Mouse (Mus musculus): Measurements from ENCODE around the gene Mrps18a. TPM values are rescaled to one million over a fixed set of nuclear protein-coding genes. Genes with fewer than 3 reads are reported as not detected.

Mrps18a gene
- total RNA-seq, 1 experiment: 90.0 TPM

- H3K4me1 ChIP-seq (ENCODE audit: control insufficient read depth in 2 of 2, insufficient read depth in 2 of 2, low read length in 2 of 2, poor library complexity in 1 of 2): peaks cover 3 to 15% of the 10 kb centered on the region in 2 experiments; a peak in 1 of 4 replicates
- H3K9me3 ChIP-seq (ENCODE audit: control insufficient read depth, insufficient read depth, low read depth, low read length): no peaks in the 10 kb centered on the region
- H3K27ac ChIP-seq (ENCODE audit: insufficient read depth, low read depth, low read length, poor library complexity, severe bottlenecking): no peak overlapping the region
- no peak overlapping the region for H3K4me3 ChIP-seq (ENCODE audit: insufficient read depth in 1 of 2, low read depth in 1 of 2, low read length in 2 of 2, poor library complexity in 1 of 2, severe bottlenecking in 1 of 2)
- TF ChIP-seq CHD2 (IDR thresholded peaks at IDR 0.05; ENCODE audit: low read depth, low read length) (no peak; the same call in 1 of the 2 replicates), ZC3H11A (IDR thresholded peaks at IDR 0.05; ENCODE audit: borderline replicate concordance, low read depth, low read length) (0 out of 2 replicates have a peak, but pooled peaks have one; percentile 2), MAFK (IDR thresholded peaks at IDR 0.05; ENCODE audit: insufficient read depth, low read depth, low read length) (no peak), ZNF384 (IDR thresholded peaks at IDR 0.05; ENCODE audit: low read depth, low read length) (no peak), HCFC1 (IDR thresholded peaks at IDR 0.05; ENCODE audit: borderline replicate concordance, insufficient read depth, low read length) (no peak)
- in situ Hi-C loops (cut with MboI; ENCODE audit: low sequenced_read_pairs in 2 of 2, unreplicated experiment in 2 of 2): no loop called here
- H3K36me3 ChIP-seq (ENCODE audit: control insufficient read depth, insufficient read depth, low read length, poor library complexity, severe bottlenecking): no peaks in the 10 kb centered on the region
- H3K9ac ChIP-seq (ENCODE audit: insufficient read depth, low read depth, low read length, poor library complexity, severe bottlenecking): no peak overlapping the region
- no peak for DNase-seq (ENCODE audit: low read depth, low spot score)
Measured at GRCm38 (mm10) chr17:46080388-46080787, 30.4 kb upstream of the Mrps18a start.

DNA sequence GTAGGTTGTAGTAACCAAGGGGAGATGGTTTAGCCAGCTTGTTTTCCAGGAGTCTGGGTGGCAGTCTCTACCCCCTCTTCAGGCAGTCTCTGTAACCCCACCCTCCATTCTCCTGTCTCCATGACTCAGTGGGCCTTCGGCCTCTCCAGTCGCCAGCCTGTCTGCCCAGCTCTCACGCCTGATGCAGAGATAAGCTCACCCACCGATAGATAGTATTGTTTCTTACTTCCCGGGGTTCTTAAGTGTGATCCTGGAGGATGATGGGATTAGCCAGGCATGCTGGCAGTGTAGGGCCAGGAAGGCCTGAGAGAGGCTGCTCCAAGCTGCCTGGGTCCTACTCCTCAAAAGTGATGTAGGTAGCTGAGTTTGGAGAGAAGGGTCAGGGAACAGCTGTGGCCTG is 29.7 kb upstream of the Mrps18a start:
- in situ Hi-C loops (cut with MboI; ENCODE audit: low sequenced_read_pairs in 2 of 2, unreplicated experiment in 2 of 2): no loop called here

DNA sequence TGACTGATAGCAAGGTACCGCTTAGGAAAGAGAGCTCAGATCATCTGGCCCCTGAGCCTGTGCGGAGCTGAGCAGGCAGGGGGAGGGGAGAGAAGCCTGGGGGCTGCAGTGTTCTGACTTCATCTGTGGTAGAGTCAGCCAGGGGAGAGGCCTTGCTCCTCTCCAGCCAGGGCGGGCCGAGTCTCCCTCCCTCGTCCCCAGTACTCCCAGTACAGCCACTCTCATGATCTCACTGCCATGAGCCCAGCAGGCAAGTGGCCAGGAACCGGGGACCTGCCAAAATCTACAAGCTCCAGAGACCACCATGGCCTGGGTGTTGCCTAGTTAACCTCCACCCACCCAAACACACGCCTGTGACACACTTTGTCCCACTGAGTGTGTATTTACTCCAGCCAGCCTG is 29.1 kb upstream of the Mrps18a start:
- no peaks in the 10 kb centered on the region for H3K36me3 ChIP-seq (ENCODE audit: control insufficient read depth, insufficient read depth, low read length, poor library complexity, severe bottlenecking)
- H3K4me3 ChIP-seq (ENCODE audit: insufficient read depth in 1 of 2, low read depth in 1 of 2, low read length in 2 of 2, poor library complexity in 1 of 2, severe bottlenecking in 1 of 2): no peak overlapping the region
- TF ChIP-seq ZNF384 (IDR thresholded peaks at IDR 0.05; ENCODE audit: low read depth, low read length): no peak
- TF ChIP-seq ZC3H11A (IDR thresholded peaks at IDR 0.05; ENCODE audit: borderline replicate concordance, low read depth, low read length): no peak
- TF ChIP-seq CHD2 (IDR thresholded peaks at IDR 0.05; ENCODE audit: low read depth, low read length): no peak
- no peak for TF ChIP-seq HCFC1 (IDR thresholded peaks at IDR 0.05; ENCODE audit: borderline replicate concordance, insufficient read depth, low read length)
- TF ChIP-seq MAFK (IDR thresholded peaks at IDR 0.05; ENCODE audit: insufficient read depth, low read depth, low read length): no peak
- no peak overlapping the region for H3K9ac ChIP-seq (ENCODE audit: insufficient read depth, low read depth, low read length, poor library complexity, severe bottlenecking)
- peaks cover 3 to 15% of the 10 kb centered on the region in 2 experiments; a peak in 2 of 4 replicates for H3K4me1 ChIP-seq (ENCODE audit: control insufficient read depth in 2 of 2, insufficient read depth in 2 of 2, low read length in 2 of 2, poor library complexity in 1 of 2)
- in situ Hi-C loops (cut with MboI; ENCODE audit: low sequenced_read_pairs in 2 of 2, unreplicated experiment in 2 of 2): no loop called here
- H3K9me3 ChIP-seq (ENCODE audit: control insufficient read depth, insufficient read depth, low read depth, low read length): no peaks in the 10 kb centered on the region
- no peak overlapping the region; the same call in 1 of the 2 replicates for H3K27ac ChIP-seq (ENCODE audit: insufficient read depth, low read depth, low read length, poor library complexity, severe bottlenecking)
- DNase-seq (ENCODE audit: low read depth, low spot score): no peak

More for the DNA sequence above, 29.7 kb upstream of the Mrps18a start:
- H3K4me3 ChIP-seq (ENCODE audit: insufficient read depth in 1 of 2, low read depth in 1 of 2, low read length in 2 of 2, poor library complexity in 1 of 2, severe bottlenecking in 1 of 2): no peak overlapping the region
- peaks cover 3 to 15% of the 10 kb centered on the region in 2 experiments; a peak in 1 of 4 replicates for H3K4me1 ChIP-seq (ENCODE audit: control insufficient read depth in 2 of 2, insufficient read depth in 2 of 2, low read length in 2 of 2, poor library complexity in 1 of 2)
- H3K36me3 ChIP-seq (ENCODE audit: control insufficient read depth, insufficient read depth, low read length, poor library complexity, severe bottlenecking): no peaks in the 10 kb centered on the region
- TF ChIP-seq ZC3H11A (IDR thresholded peaks at IDR 0.05; ENCODE audit: borderline replicate concordance, low read depth, low read length) (no peak), CHD2 (IDR thresholded peaks at IDR 0.05; ENCODE audit: low read depth, low read length) (no peak), HCFC1 (IDR thresholded peaks at IDR 0.05; ENCODE audit: borderline replicate concordance, insufficient read depth, low read length) (no peak), ZNF384 (IDR thresholded peaks at IDR 0.05; ENCODE audit: low read depth, low read length) (no peak), MAFK (IDR thresholded peaks at IDR 0.05; ENCODE audit: insufficient read depth, low read depth, low read length) (no peak)
- no peak for DNase-seq (ENCODE audit: low read depth, low spot score)
- H3K9ac ChIP-seq (ENCODE audit: insufficient read depth, low read depth, low read length, poor library complexity, severe bottlenecking): no peak overlapping the region
- no peak overlapping the region; the same call in 1 of the 2 replicates for H3K27ac ChIP-seq (ENCODE audit: insufficient read depth, low read depth, low read length, poor library complexity, severe bottlenecking)
- no peaks in the 10 kb centered on the region for H3K9me3 ChIP-seq (ENCODE audit: control insufficient read depth, insufficient read depth, low read depth, low read length)

DNA sequence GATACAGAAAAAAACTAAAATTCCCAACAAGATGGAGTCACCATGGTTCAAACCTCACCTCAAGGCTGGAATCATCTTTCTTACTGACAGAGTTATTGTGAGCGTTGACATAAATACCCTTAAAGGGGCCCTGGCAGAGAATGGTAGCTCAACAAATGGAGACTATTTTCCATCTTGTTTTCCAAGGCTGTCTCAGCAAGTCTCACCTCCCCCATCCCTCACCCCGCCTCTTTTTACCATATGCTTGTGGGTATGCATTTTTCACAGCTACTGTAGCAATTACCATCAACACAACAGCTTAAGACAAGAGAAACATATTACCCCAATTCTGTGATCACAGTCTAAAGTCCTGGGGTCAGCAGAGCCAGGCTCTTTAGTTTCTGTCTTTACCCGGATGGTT is 27.4 kb upstream of the Mrps18a start:
- Histone ChIP-seq H3K9ac (ENCODE audit: insufficient read depth, low read depth, low read length, poor library complexity, severe bottlenecking) (no peak overlapping the region), H3K27ac (ENCODE audit: insufficient read depth, low read depth, low read length, poor library complexity, severe bottlenecking) (no peak overlapping the region), H3K9me3 (ENCODE audit: control insufficient read depth, insufficient read depth, low read depth, low read length) (no peaks in the 10 kb centered on the region), H3K36me3 (ENCODE audit: control insufficient read depth, insufficient read depth, low read length, poor library complexity, severe bottlenecking) (no peaks in the 10 kb centered on the region), H3K4me1 (ENCODE audit: control insufficient read depth in 2 of 2, insufficient read depth in 2 of 2, low read length in 2 of 2, poor library complexity in 1 of 2) (peaks cover 3 to 15% of the 10 kb centered on the region in 2 experiments; a peak in 2 of 4 replicates), H3K4me3 (ENCODE audit: insufficient read depth in 1 of 2, low read depth in 1 of 2, low read length in 2 of 2, poor library complexity in 1 of 2, severe bottlenecking in 1 of 2) (no peak overlapping the region)
- in situ Hi-C loops (cut with MboI; ENCODE audit: low sequenced_read_pairs in 2 of 2, unreplicated experiment in 2 of 2): no loop called here
- TF ChIP-seq ZC3H11A (IDR thresholded peaks at IDR 0.05; ENCODE audit: borderline replicate concordance, low read depth, low read length) (no peak), CHD2 (IDR thresholded peaks at IDR 0.05; ENCODE audit: low read depth, low read length) (no peak), HCFC1 (IDR thresholded peaks at IDR 0.05; ENCODE audit: borderline replicate concordance, insufficient read depth, low read length) (no peak), MAFK (IDR thresholded peaks at IDR 0.05; ENCODE audit: insufficient read depth, low read depth, low read length) (no peak)
- DNase-seq (ENCODE audit: low read depth, low spot score): no peak

Measured in ES-E14 (cell line).